Mouse (Mus musculus) olfactory bulb, adult 2 months (tissue): ENCODE results near the gene Cacnb3.

ENCODE experiments used
- CTCF ChIP-seq: fragments of 200-500 bp; IDR thresholded peaks from 2 replicates; pipeline ENCODE4 v1.5.1; 2012; ENCODE audit warnings: low read depth, mild to moderate bottlenecking, low read length, moderate library complexity; ENCODE audit not compliant: insufficient read depth
- POLR2A ChIP-seq: fragments of 200-500 bp; IDR thresholded peaks from 2 replicates; pipeline ENCODE4 v1.6.1; 2012; ENCODE audit warnings: mild to moderate bottlenecking, low read depth, low read length, moderate library complexity; ENCODE audit not compliant: insufficient read depth

- TF ChIP-seq POLR2A (no peak), CTCF (no peak)
These were observed 55.3 kb downstream of the Cacnb3 start for GRCm38 (mm10) chr15:98685926-98686325.
